Comparison of ENCODE assay signal across 8 mouse cellular contexts in the genomic region with DNA sequence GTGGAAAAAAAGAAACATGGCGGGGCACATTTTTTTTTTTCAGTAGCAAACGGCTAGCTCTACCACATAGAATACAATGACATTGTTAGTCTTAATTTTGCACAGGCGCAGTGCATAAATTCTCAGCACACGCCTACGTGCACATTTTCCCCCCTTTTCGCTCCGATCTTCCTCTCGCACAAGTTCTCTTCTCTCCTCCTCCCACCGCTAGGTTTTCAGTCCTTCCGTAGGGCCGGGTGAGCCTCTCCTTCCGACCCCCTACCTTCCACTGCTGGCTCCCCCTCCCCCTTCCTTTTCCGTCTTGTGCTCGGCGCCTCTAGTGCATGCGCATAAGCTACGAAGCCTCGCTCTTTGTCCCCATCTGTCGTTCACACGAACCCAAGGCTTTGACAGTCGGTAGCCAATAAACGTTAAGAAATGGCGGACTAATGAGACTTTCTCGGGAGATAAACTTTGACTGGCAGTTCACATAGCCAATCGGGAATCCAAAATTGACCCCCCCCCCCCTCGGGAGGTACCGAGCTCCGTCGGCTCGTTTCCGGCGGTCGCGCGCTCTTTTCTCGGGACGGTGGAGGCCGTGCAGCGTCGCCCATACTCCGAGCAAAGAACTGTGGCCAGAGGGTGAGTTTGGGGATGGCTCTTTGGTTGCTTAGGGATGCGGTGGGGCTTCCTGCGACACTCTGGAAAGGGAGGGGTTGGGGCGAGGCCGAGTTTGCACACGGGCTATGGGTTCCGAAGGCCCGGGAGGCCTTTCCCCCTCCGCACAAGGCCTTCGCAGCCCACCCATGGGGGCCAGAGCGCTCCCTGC. TPM values are rescaled to one million over a fixed set of nuclear protein-coding genes. Genes with fewer than 3 reads are reported as not detected.
DNase-seq lines count a peak whose midpoint lies in the region; ATAC-seq lines count a peak whose summit lies in the region.

A gene (plus strand): TSS at position 177 of the 808 bp plus-strand sequence.

- DNase-seq in adrenal gland, adult (ENCODE audit: inconsistent age in 2 of 2, low spot score in 1 of 2), result peak; percentile 88 to 93
- peak; percentile 95 for DNase-seq in embryo, embryonic 10.5 days (ENCODE audit: low spot score)
- peak; percentile 74 for DNase-seq in gastrocnemius, postnatal 14 days
- DNase-seq in left cerebral cortex, postnatal 10 days (ENCODE audit: extremely low spot score in 1 of 2, low spot score in 2 of 2), result peak; percentile 87 to 90
- DNase-seq in right cerebral cortex, postnatal 25 days, result peak; percentile 73
- DNase-seq in urinary bladder, postnatal 4 days (ENCODE audit: low spot score in 2 of 2), result peak; percentile 76 to 78

- ATAC-seq in inflammation-experienced regulatory T-cells, adult 6 months, result peak; percentile 90
- ATAC-seq in megakaryocyte-erythroid progenitor cell, adult 5-6 weeks (replicated peaks; ENCODE audit: low FRiP score, low TSS enrichment, poor library complexity, severe bottlenecking), result peak; percentile 95

- intact Hi-C loops in gastrocnemius, postnatal 14 days (cut with DNase I; ENCODE audit: low total_unique reads), result no loop called here
- intact Hi-C loops in left cerebral cortex, postnatal 10 days (cut with DNase I), result no loop called here

RNA-seq across cellular contexts. Expression of the gene that starts here (rescaled TPM):
- 10 to 100 TPM; 63.1 to 68.9 TPM for total RNA-seq in gastrocnemius, postnatal 14 days (2021)
- 100 to 1,000 TPM; 343 to 390 (median 352) TPM for polyA plus RNA-seq in inflammation-experienced regulatory T-cells, adult 6 months (2017; shearing (Covaris generic))
- total RNA-seq in left cerebral cortex, postnatal 10 days (2021), result 100 to 1,000 TPM; 154 to 163 TPM
- total RNA-seq in megakaryocyte-erythroid progenitor cell, adult 5-6 weeks (2014; fragmentation: Nextera tagmentation), result 264 and 296 TPM in 2 replicates
- total RNA-seq in megakaryocyte-erythroid progenitor cell, adult 5-6 weeks (2017), result 572 and 583 TPM in 2 replicates

Comparison
In these comparisons a context has a peak if more than half of its experiments do, and no peak if none do; other contexts are left out.
1. Peak in every context shown above with its lines: DNase-seq and ATAC-seq.